Mouse (Mus musculus) MN1 (cell line): ENCODE data around the gene Stmnd1.
"Not testable (repeated sequence)": the region's sequence is repeated elsewhere in the genome, so short reads cannot be mapped to it uniquely, and the experiment has no call there.

Experiments used
- DNase-seq: peaks from one replicate; pipeline ENCODE4 v3.0.0-alpha.2; 2016; ENCODE audit warnings: low spot score

The Stmnd1 gene

DNA sequence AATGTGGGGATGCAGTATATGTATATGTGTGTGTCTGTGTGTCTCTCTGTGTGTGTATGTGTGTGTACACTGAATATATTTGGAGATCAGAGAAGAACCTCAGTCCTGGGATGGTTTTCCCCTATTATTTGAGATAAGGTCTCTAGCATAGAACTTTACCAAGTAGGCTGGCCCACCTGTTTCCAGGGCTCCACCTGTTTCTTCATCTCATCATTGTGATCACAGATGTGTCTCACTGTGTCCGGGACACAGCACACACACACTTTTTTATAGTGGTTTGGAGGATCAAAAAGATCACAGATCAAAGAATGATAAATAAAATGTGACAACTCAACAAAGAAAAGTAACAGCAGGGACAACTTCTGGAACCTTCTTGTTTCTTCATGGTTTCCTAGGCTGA is 17.0 kb downstream of the Stmnd1 start:
- DNase-seq = no peak

- DNase-seq = no peak
Measured at GRCm38 (mm10) chr13:46294365-46294764, 20.8 kb downstream of the Stmnd1 start.

GRCm38 (mm10) chr13:46297701-46298100 is 24.2 kb downstream of the Stmnd1 start:
- DNase-seq = no peak

DNA sequence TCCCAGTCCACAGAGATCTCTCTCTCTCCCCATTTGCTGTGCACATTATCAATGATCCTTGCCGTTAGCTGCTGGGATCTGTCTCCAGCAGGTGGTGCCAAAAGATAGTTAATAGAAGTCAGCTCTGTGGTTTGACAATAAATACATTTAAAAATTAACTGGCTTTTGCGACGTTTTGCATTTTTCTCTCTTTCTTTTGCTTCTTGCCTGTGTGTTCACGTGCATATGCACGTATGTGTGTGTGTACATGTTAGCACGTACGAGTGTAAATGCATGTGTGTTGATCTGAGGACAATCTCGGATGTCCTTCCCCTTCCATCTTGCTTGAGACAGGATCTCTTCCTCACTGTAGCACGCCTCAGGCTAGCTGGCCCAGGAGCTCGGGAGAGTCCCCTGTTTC is 37.3 kb downstream of the Stmnd1 start:
- DNase-seq = peak; percentile 51

DNA sequence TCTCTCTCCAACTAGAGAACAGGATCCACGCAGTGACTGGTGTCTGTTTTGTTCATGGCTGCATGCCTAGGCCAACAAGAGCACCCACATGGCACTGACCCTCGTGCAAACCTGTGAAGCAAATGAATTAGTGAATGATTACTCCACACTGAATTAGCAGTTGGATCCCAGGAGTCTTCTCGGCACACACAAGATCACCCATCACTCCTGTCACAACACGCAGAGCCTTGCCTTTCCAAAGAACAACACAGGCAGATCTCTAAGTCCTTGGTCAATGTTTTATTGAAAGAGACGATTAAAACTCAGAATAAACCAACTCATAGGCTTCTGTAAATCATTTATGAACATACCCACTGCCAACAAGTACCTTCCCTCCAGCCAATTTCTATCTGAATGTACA is 39.7 kb downstream of the Stmnd1 start:
- DNase-seq = no peak

GRCm38 (mm10) chr13:46315165-46315564 is 41.6 kb downstream of the Stmnd1 start:
- no peak for DNase-seq

- DNase-seq = no peak
Measured at GRCm38 (mm10) chr13:46326351-46326985, 52.9 kb downstream of the Stmnd1 start.

GRCm38 (mm10) chr13:46335020-46335419 is 61.5 kb downstream of the Stmnd1 start:
- no peak for DNase-seq

DNA sequence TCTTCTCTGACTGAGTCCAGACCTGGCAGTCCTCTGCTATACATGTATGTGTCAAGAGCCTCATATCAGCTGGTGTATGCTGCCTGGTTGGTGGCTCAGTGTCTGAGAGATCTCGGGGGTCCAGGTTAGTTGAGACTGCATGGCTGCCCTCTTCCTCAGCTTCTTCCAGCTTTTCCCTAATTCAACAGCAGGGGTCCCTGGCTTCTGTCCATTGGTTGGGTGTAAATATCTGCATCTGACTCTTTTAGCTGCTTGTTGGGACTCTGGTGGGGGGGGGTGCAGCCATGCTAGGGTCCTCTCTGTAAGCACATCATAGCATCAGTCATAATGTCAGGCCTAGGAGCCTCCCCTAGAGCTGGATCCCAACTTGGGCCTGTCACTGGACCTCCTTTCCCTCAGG is 62.8 kb downstream of the Stmnd1 start:
- DNase-seq = not testable (repeated sequence)

DNA sequence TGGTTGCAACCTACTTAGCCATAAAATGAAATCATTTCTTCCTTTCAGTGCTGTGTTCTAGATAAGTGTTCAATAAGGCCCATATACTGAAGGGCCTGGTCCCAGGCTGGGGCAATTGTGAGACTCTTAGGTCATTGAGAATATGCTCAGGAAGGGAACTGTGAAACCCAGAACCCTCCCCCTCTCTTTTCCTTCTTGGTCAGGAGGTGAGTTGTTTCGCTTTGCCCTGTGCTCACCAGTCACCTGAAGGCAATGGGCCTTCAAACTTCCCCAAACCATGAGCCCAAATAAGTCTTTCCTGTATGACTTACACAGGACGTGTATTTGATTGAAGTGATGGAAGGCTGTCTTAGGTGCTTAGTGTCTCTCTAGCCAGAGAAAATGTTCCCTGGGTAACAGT is 64.3 kb downstream of the Stmnd1 start:
- DNase-seq = no peak

- no peak for DNase-seq
Measured at GRCm38 (mm10) chr13:46339954-46340353, 66.4 kb downstream of the Stmnd1 start.

GRCm38 (mm10) chr13:46340583-46340982 is 67.1 kb downstream of the Stmnd1 start:
- no peak for DNase-seq

DNA sequence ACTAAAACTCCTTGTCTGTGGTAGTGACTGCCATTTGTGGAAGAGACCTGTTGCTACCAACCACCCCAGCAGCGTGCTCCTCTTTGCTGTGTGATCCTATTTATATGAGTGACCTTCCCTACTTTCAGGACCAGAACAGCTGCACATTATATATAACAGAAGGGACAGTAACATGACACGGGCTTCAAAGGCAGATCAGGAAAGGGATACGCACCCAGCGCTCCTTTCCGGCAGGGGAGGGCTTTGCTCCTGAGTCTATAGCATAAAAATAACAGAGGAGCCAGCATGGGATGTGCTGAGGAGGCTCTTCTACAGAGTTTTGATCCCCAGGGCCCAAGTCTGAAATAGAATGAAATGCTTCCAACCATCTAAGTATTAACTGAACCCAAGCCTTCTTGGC is 67.9 kb downstream of the Stmnd1 start:
- no peak for DNase-seq

DNA sequence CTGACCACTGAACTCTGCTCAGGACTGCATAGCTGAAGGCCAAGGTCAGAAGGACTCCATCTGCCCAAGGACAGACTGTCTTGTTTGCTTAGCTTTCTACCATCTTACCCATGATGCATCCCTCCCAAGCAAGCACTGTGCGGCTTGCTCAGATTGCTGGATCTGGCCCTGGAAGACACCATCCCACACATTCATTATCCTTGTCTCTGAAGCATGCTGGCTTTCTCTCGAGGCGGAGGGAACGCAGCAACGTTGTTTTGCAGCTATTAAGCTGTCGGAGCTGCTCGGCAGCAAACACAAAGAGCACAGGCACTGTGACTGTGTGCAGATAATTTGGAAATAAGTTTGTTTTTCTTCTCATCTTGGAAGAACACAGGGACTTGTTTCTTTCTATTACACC is 69.7 kb downstream of the Stmnd1 start:
- DNase-seq = no peak

GRCm38 (mm10) chr13:46346830-46347512 is 73.5 kb downstream of the Stmnd1 start:
- DNase-seq = no peak

DNA sequence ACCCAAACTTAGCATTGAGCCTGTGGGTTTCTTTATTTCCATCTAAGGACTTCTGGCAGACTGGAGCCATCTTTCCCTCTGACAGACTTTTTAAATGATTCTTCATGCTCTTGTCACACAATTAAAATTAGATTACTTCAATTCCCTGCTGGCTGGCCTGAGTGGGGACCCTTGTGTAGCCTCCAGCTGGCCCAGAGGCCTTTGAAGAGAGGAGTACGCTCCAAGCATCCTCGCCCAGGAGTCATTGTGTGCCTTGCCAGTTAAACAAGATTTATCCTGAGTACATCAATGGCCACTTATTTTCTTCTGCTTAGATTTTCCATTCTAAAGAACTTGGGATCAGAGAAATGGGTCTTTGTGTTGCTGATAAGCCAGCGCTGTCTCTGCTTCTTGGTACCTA is 76.1 kb downstream of the Stmnd1 start:
- DNase-seq = no peak
